In genomic region chr12:25871001-25871461, GRCm38 (mm10) we compare ENCODE assay signal across 8 mouse cellular contexts.
A peak's percentile ranks its signal among the peaks of the same experiment; 100 is the strongest.
DNase-seq lines count a peak whose midpoint lies in the region; ATAC-seq and TF ChIP-seq lines count a peak whose summit lies in the region.

No protein-coding gene starts in this region.

- no peaks in the 10 kb centered on the region for H3K27me3 ChIP-seq in limb, embryonic 11.5 days (ENCODE audit: control insufficient read depth, insufficient read depth, low read length)
- H3K27me3 ChIP-seq in limb, embryonic 10.5 days (ENCODE audit: low read depth, poor library complexity, severe bottlenecking) = no peaks in the 10 kb centered on the region
- no peaks in the 10 kb centered on the region for H3K27me3 ChIP-seq in hindbrain, embryonic 13.5 days
- no peaks in the 10 kb centered on the region for H3K27me3 ChIP-seq in thymus, adult 2 months (ENCODE audit: control insufficient read depth, insufficient read depth, low read length)

- peak; percentile 35 for DNase-seq in limb, embryonic 11.5 days (ENCODE audit: low spot score)
- DNase-seq in limb, embryonic 10.5 days (ENCODE audit: low spot score) = no peak
- peak; percentile 36 for DNase-seq in mesoderm, embryonic 11.5 days (ENCODE audit: low read depth, low spot score)
- DNase-seq in right cerebral cortex, postnatal 4 days = peak; percentile 47
- DNase-seq in lung, postnatal 25 days (ENCODE audit: low spot score) = no peak
- DNase-seq in thymus, adult 2 months = no peak

- no peaks in the 10 kb centered on the region for H3K9me3 ChIP-seq in limb, embryonic 11.5 days (ENCODE audit: control insufficient read depth, low read length)
- no peaks in the 10 kb centered on the region for H3K9me3 ChIP-seq in limb, embryonic 10.5 days (replicated peaks)
- H3K9me3 ChIP-seq in hindbrain, embryonic 13.5 days = no peaks in the 10 kb centered on the region

- no peak overlapping the region for H3K27ac ChIP-seq in limb, embryonic 11.5 days (replicated peaks; ENCODE audit: low read depth, low read length)
- H3K27ac ChIP-seq in limb, embryonic 10.5 days = no peak overlapping the region
- peak overlapping the region; percentile 50 for H3K27ac ChIP-seq in hindbrain, embryonic 13.5 days
- H3K27ac ChIP-seq in thymus, adult 2 months (ENCODE audit: control insufficient read depth, insufficient read depth, low read length) = no peak overlapping the region

- no peaks in the 10 kb centered on the region for H3K36me3 ChIP-seq in limb, embryonic 11.5 days (ENCODE audit: control insufficient read depth, insufficient read depth, low read length)
- H3K36me3 ChIP-seq in limb, embryonic 10.5 days = no peaks in the 10 kb centered on the region
- H3K36me3 ChIP-seq in hindbrain, embryonic 13.5 days = no peaks in the 10 kb centered on the region
- no peaks in the 10 kb centered on the region for H3K36me3 ChIP-seq in thymus, adult 2 months (ENCODE audit: control insufficient read depth, insufficient read depth, low read length)

- H3K4me3 ChIP-seq in limb, embryonic 11.5 days (ENCODE audit: low read depth, low read length) = no peak overlapping the region
- no peak overlapping the region for H3K4me3 ChIP-seq in limb, embryonic 10.5 days
- H3K4me3 ChIP-seq in hindbrain, embryonic 13.5 days = no peak overlapping the region
- no peak overlapping the region for H3K4me3 ChIP-seq in thymus, adult 2 months (ENCODE audit: control insufficient read depth, insufficient read depth, low read length)

- no peaks in the 10 kb centered on the region for H3K4me1 ChIP-seq in limb, embryonic 11.5 days (ENCODE audit: control insufficient read depth, insufficient read depth, low read length)
- peaks cover 11% of the 10 kb centered on the region for H3K4me1 ChIP-seq in limb, embryonic 10.5 days
- peaks cover 16% of the 10 kb centered on the region for H3K4me1 ChIP-seq in hindbrain, embryonic 13.5 days (replicated peaks)
- no peaks in the 10 kb centered on the region for H3K4me1 ChIP-seq in thymus, adult 2 months (replicated peaks; ENCODE audit: control insufficient read depth, insufficient read depth, low read length)

- H3K4me2 ChIP-seq in limb, embryonic 11.5 days (ENCODE audit: low read depth, severe bottlenecking) = no peak overlapping the region
- peak overlapping the region; percentile 40 for H3K4me2 ChIP-seq in hindbrain, embryonic 13.5 days

- no peak for TF ChIP-seq CTCF in thymus, adult 2 months (IDR thresholded peaks at IDR 0.05; ENCODE audit: borderline replicate concordance, control insufficient read depth, extremely low read depth, insufficient read depth, low read length, poor library complexity)

- ATAC-seq in limb, embryonic 11.5 days (ENCODE audit: insufficient number of reproducible peaks, low FRiP score, low TSS enrichment, low read depth) = no peak
- peak; percentile 94 for ATAC-seq in hindbrain, embryonic 13.5 days (ENCODE audit: low FRiP score)
- ATAC-seq in erythroid progenitor cell, adult 5-6 weeks (replicated peaks; ENCODE audit: low FRiP score, poor library complexity, severe bottlenecking) = no peak

- H3K9ac ChIP-seq in limb, embryonic 11.5 days (ENCODE audit: low read length) = no peak overlapping the region
- H3K9ac ChIP-seq in hindbrain, embryonic 13.5 days = no peak overlapping the region

- WGBS in limb, embryonic 11.5 days = 48% methylated on average over 11 of the region's 11 CpGs
- 58% methylated on average over 11 of the region's 11 CpGs for WGBS in limb, embryonic 10.5 days
- 17% methylated on average over 11 of the region's 11 CpGs for WGBS in hindbrain, embryonic 13.5 days
- 70% methylated on average over 11 of the region's 11 CpGs for WGBS in thymus, adult 2 months

- TF ChIP-seq POLR2A in thymus, adult 2 months (IDR thresholded peaks at IDR 0.05; ENCODE audit: control insufficient read depth, extremely low read depth, insufficient read depth, low read length, poor library complexity) = no peak

Comparison
In these comparisons a context has a peak if more than half of its experiments do, and no peak if none do; other contexts are left out.
1. DNase-seq: peak in limb, embryonic 11.5 days (single experiment), mesoderm, embryonic 11.5 days (single experiment) and right cerebral cortex, postnatal 4 days (single experiment); none in limb, embryonic 10.5 days (single experiment), lung, postnatal 25 days (single experiment) and thymus, adult 2 months (single experiment).